Mouse (Mus musculus): ENCODE results near the gene Trib2. TPM values are rescaled to one million over a fixed set of nuclear protein-coding genes. Genes with fewer than 3 reads are reported as not detected.
A peak's percentile ranks its signal among the peaks of the same experiment; 100 is the strongest.

Trib2 gene
- polyA plus RNA-seq, 1 experiment, result 19.0 TPM

GRCm38 (mm10) chr12:15814249-15815081, 2.3 kb downstream of the Trib2 start:
- peaks cover 13% of the 10 kb centered on the region; the same call in 1 of the 2 replicates for H3K4me1 ChIP-seq (ENCODE audit: control insufficient read depth, insufficient read depth, insufficient read length)
- H3K36me3 ChIP-seq (ENCODE audit: control insufficient read depth, insufficient read depth, low read length), result no peaks in the 10 kb centered on the region; the same call in 1 of the 2 replicates
- H3K27me3 ChIP-seq (ENCODE audit: control insufficient read depth, insufficient read depth, low read length), result no peaks in the 10 kb centered on the region
- H3K4me3 ChIP-seq (ENCODE audit: extremely low read depth, insufficient read depth, insufficient read length), result peak overlapping the region; percentile 94
- peak overlapping the region; percentile 97 for H3K27ac ChIP-seq (ENCODE audit: insufficient read depth, low read length)
- TF ChIP-seq CTCF (IDR thresholded peaks at IDR 0.05; ENCODE audit: extremely low read depth, insufficient read depth, insufficient read length, insufficient replicate concordance) (no peak), POLR2A (IDR thresholded peaks at IDR 0.05; ENCODE audit: low read depth, low read length) (peak; percentile 9; the same call in 1 of the 2 replicates)
- WGBS, result 4% methylated on average over 32 of the region's 32 CpGs
- peak in 1 of 2 experiments; percentile 55 for DNase-seq (ENCODE audit: low read depth in 1 of 2, low spot score in 2 of 2)

GRCm38 (mm10) chr12:15813819-15814165, 2.9 kb downstream of the Trib2 start:
- no peak for DNase-seq (ENCODE audit: low read depth in 1 of 2, low spot score in 2 of 2)
- WGBS, result 35% methylated on average over 5 of the region's 5 CpGs
- no peak for TF ChIP-seq POLR2A (IDR thresholded peaks at IDR 0.05; ENCODE audit: low read depth, low read length)
- TF ChIP-seq CTCF (IDR thresholded peaks at IDR 0.05; ENCODE audit: extremely low read depth, insufficient read depth, insufficient read length, insufficient replicate concordance), result no peak
- Histone ChIP-seq H3K36me3 (ENCODE audit: control insufficient read depth, insufficient read depth, low read length) (peaks cover 2% of the 10 kb centered on the region; the same call in 1 of the 2 replicates), H3K27ac (ENCODE audit: insufficient read depth, low read length) (no peak overlapping the region), H3K4me3 (ENCODE audit: extremely low read depth, insufficient read depth, insufficient read length) (peak overlapping the region; percentile 94), H3K27me3 (ENCODE audit: control insufficient read depth, insufficient read depth, low read length) (no peaks in the 10 kb centered on the region), H3K4me1 (ENCODE audit: control insufficient read depth, insufficient read depth, insufficient read length) (peaks cover 13% of the 10 kb centered on the region; the same call in 1 of the 2 replicates)

- Histone ChIP-seq H3K27ac (ENCODE audit: insufficient read depth, low read length) (peak overlapping the region; percentile 67), H3K36me3 (ENCODE audit: control insufficient read depth, insufficient read depth, low read length) (peaks cover 4% of the 10 kb centered on the region), H3K4me3 (ENCODE audit: extremely low read depth, insufficient read depth, insufficient read length) (peak overlapping the region; percentile 94), H3K4me1 (ENCODE audit: control insufficient read depth, insufficient read depth, insufficient read length) (peaks cover 13% of the 10 kb centered on the region; the same call in 1 of the 2 replicates), H3K27me3 (ENCODE audit: control insufficient read depth, insufficient read depth, low read length) (no peaks in the 10 kb centered on the region)
- WGBS, result 54% methylated on average over 12 of the region's 12 CpGs
- DNase-seq (ENCODE audit: low read depth in 1 of 2, low spot score in 2 of 2), result no peak
- TF ChIP-seq CTCF (IDR thresholded peaks at IDR 0.05; ENCODE audit: extremely low read depth, insufficient read depth, insufficient read length, insufficient replicate concordance) (no peak), POLR2A (IDR thresholded peaks at IDR 0.05; ENCODE audit: low read depth, low read length) (no peak)
Observed at GRCm38 (mm10) chr12:15813133-15813818, 3.4 kb downstream of the Trib2 start.

GRCm38 (mm10) chr12:15812139-15812962, 4.4 kb downstream of the Trib2 start:
- no peak for TF ChIP-seq POLR2A (IDR thresholded peaks at IDR 0.05; ENCODE audit: low read depth, low read length)
- TF ChIP-seq CTCF (IDR thresholded peaks at IDR 0.05; ENCODE audit: extremely low read depth, insufficient read depth, insufficient read length, insufficient replicate concordance), result no peak
- Histone ChIP-seq H3K27ac (ENCODE audit: insufficient read depth, low read length) (peak overlapping the region; percentile 30), H3K4me3 (ENCODE audit: extremely low read depth, insufficient read depth, insufficient read length) (peak overlapping the region; percentile 24; the same call in 1 of the 2 replicates), H3K27me3 (ENCODE audit: control insufficient read depth, insufficient read depth, low read length) (no peaks in the 10 kb centered on the region), H3K4me1 (ENCODE audit: control insufficient read depth, insufficient read depth, insufficient read length) (peaks cover 13% of the 10 kb centered on the region), H3K36me3 (ENCODE audit: control insufficient read depth, insufficient read depth, low read length) (peaks cover 5% of the 10 kb centered on the region)
- WGBS, result 19% methylated on average over 6 of the region's 6 CpGs
- no peak for DNase-seq (ENCODE audit: low read depth in 1 of 2, low spot score in 2 of 2)

GRCm38 (mm10) chr12:15811682-15812081, 5.0 kb downstream of the Trib2 start:
- H3K36me3 ChIP-seq (ENCODE audit: control insufficient read depth, insufficient read depth, low read length), result peaks cover 6% of the 10 kb centered on the region
- no peak for DNase-seq (ENCODE audit: low read depth in 1 of 2, low spot score in 2 of 2)
- H3K27me3 ChIP-seq (ENCODE audit: control insufficient read depth, insufficient read depth, low read length), result no peaks in the 10 kb centered on the region
- TF ChIP-seq CTCF (IDR thresholded peaks at IDR 0.05; ENCODE audit: extremely low read depth, insufficient read depth, insufficient read length, insufficient replicate concordance), result no peak
- no peak for TF ChIP-seq POLR2A (IDR thresholded peaks at IDR 0.05; ENCODE audit: low read depth, low read length)
- H3K27ac ChIP-seq (ENCODE audit: insufficient read depth, low read length), result peak overlapping the region; percentile 30
- H3K4me1 ChIP-seq (ENCODE audit: control insufficient read depth, insufficient read depth, insufficient read length), result peaks cover 12% of the 10 kb centered on the region
- peak overlapping the region; percentile 1; the same call in 1 of the 2 replicates for H3K4me3 ChIP-seq (ENCODE audit: extremely low read depth, insufficient read depth, insufficient read length)
- WGBS, result 45% methylated on average over 4 of the region's 4 CpGs

- H3K4me1 ChIP-seq (ENCODE audit: control insufficient read depth, insufficient read depth, insufficient read length), result peaks cover 12% of the 10 kb centered on the region
- no peak overlapping the region for H3K4me3 ChIP-seq (ENCODE audit: extremely low read depth, insufficient read depth, insufficient read length)
- no peak for TF ChIP-seq CTCF (IDR thresholded peaks at IDR 0.05; ENCODE audit: extremely low read depth, insufficient read depth, insufficient read length, insufficient replicate concordance)
- TF ChIP-seq POLR2A (IDR thresholded peaks at IDR 0.05; ENCODE audit: low read depth, low read length), result no peak
- no peak overlapping the region for H3K27ac ChIP-seq (ENCODE audit: insufficient read depth, low read length)
- H3K36me3 ChIP-seq (ENCODE audit: control insufficient read depth, insufficient read depth, low read length), result peaks cover 8% of the 10 kb centered on the region
- WGBS, result 78% methylated on average over 7 of the region's 7 CpGs
- H3K27me3 ChIP-seq (ENCODE audit: control insufficient read depth, insufficient read depth, low read length), result no peaks in the 10 kb centered on the region
- DNase-seq (ENCODE audit: low read depth in 1 of 2, low spot score in 2 of 2), result no peak
Observed at GRCm38 (mm10) chr12:15810926-15811325, 5.8 kb downstream of the Trib2 start.

Data from spleen, adult 2 months (tissue).